Mouse (Mus musculus) CH12.LX (cell line): ENCODE data around the gene Trappc10. TPM values are rescaled to one million over a fixed set of nuclear protein-coding genes. Genes with fewer than 3 reads are reported as not detected.

Experiments
- DNase-seq: peaks from one replicate; pipeline ENCODE4 v3.0.0-alpha.2; 2013; ENCODE audit errors: extremely low read depth
- H3K27ac ChIP-seq: 2 replicates; pipeline ENCODE4 v1.5.1; 2012; ENCODE audit warnings: low read depth, mild to moderate bottlenecking, control low read depth, moderate library complexity; ENCODE audit not compliant: insufficient read depth
- H3K27me3 ChIP-seq: replicated peaks from 2 replicates; pipeline ENCODE3; 2012; ENCODE audit warnings: inconsistent platforms
- H3K36me3 ChIP-seq, 2 experiments: replicated peaks in 1 of 2; 2 replicates each; pipeline versions ENCODE3 to v1.6.1; 2012; ENCODE audit warnings: inconsistent platforms in 1 of 2, low read length in 1 of 2, mild to moderate bottlenecking in 1 of 2, mixed read lengths in 1 of 2, moderate library complexity in 1 of 2; ENCODE audit not compliant: control insufficient read depth in 1 of 2, insufficient read depth in 1 of 2
- H3K4me1 ChIP-seq, 2 experiments: 2 replicates each; pipeline ENCODE4 v1.6.1; 2012; ENCODE audit warnings: inconsistent platforms in 1 of 2, moderate library complexity in 1 of 2; ENCODE audit not compliant: insufficient read depth in 2 of 2, control insufficient read depth in 1 of 2
- H3K4me2 ChIP-seq: 2 replicates; pipeline ENCODE4 v1.6.1; 2012; ENCODE audit warnings: low read depth, mild to moderate bottlenecking, control low read depth; ENCODE audit not compliant: poor library complexity, insufficient read depth, severe bottlenecking
- H3K4me3 ChIP-seq, 3 experiments: fragments of 150-350 bp in 1 of 3; sonication (generic) in 1 of 3; replicated peaks in 1 of 3; 2 replicates each; pipeline versions ENCODE3 to v1.5.1; 2011 to 2012; ENCODE audit warnings: low read depth in 2 of 3, low read length in 2 of 3, mild to moderate bottlenecking in 2 of 3, moderate library complexity in 2 of 3, control low read depth in 1 of 3, improper control_type of control experiment in 1 of 3, inconsistent platforms in 1 of 3, mixed read lengths in 1 of 3; ENCODE audit not compliant: poor library complexity in 1 of 3
- H3K79me2 ChIP-seq: replicated peaks from 2 replicates; pipeline ENCODE4 v1.6.1; 2012; ENCODE audit warnings: mild to moderate bottlenecking, moderate library complexity; ENCODE audit not compliant: control insufficient read depth, poor library complexity, insufficient read depth, severe bottlenecking; ENCODE audit errors: extremely low read depth
- H3K9ac ChIP-seq: 2 replicates; pipeline ENCODE4 v1.6.1; 2012; ENCODE audit warnings: low read depth, mild to moderate bottlenecking, control low read depth, moderate library complexity; ENCODE audit not compliant: insufficient read depth
- H3K9me3 ChIP-seq: replicated peaks from 2 replicates; pipeline ENCODE3; 2012; ENCODE audit warnings: low read length, inconsistent platforms, mixed read lengths
- BHLHE40 ChIP-seq: IDR thresholded peaks from 2 replicates; pipeline ENCODE4 v1.6.1; 2011; ENCODE audit warnings: mild to moderate bottlenecking, low read depth, low read length, improper control_type of control experiment
- CHD2 ChIP-seq: IDR thresholded peaks from 2 replicates; pipeline ENCODE4 v1.6.1; 2011; ENCODE audit warnings: low read length, improper control_type of control experiment
- CTCF ChIP-seq, 2 experiments: IDR thresholded peaks in 1 of 2; conservative IDR thresholded peaks in 1 of 2; 2 replicates each; pipeline ENCODE4 v1.5.1; 2011 to 2012; ENCODE audit warnings: low read depth in 2 of 2, low read length in 2 of 2, improper control_type of control experiment in 1 of 2, inconsistent platforms in 1 of 2, mild to moderate bottlenecking in 1 of 2, moderate library complexity in 1 of 2
- ELF1 ChIP-seq: IDR thresholded peaks from 2 replicates; pipeline ENCODE4 v1.6.1; 2014; ENCODE audit warnings: low read depth, mild to moderate bottlenecking, inconsistent platforms, low read length, improper control_type of control experiment
- ETS1 ChIP-seq: conservative IDR thresholded peaks from 2 replicates; pipeline ENCODE4 v1.6.1; 2012; ENCODE audit warnings: low read depth, mild to moderate bottlenecking, inconsistent platforms, low read length, improper control_type of control experiment, moderate library complexity
- IRF4 ChIP-seq: IDR thresholded peaks from 2 replicates; pipeline ENCODE4 v1.6.1; 2014; ENCODE audit warnings: low read depth, mild to moderate bottlenecking, inconsistent platforms, low read length, improper control_type of control experiment
- KAT2A ChIP-seq: IDR thresholded peaks from 2 replicates; pipeline ENCODE4 v1.6.1; 2012; ENCODE audit warnings: low read length, improper control_type of control experiment, inconsistent platforms; ENCODE audit not compliant: insufficient replicate concordance
- MAZ ChIP-seq: IDR thresholded peaks from 2 replicates; pipeline ENCODE4 v1.6.1; 2012; ENCODE audit warnings: low read depth, mild to moderate bottlenecking, inconsistent platforms, low read length, improper control_type of control experiment, moderate library complexity
- MEF2A ChIP-seq: IDR thresholded peaks from 2 replicates; pipeline ENCODE4 v1.6.1; 2014; ENCODE audit warnings: low read depth, mild to moderate bottlenecking, inconsistent platforms, low read length, improper control_type of control experiment, borderline replicate concordance
- NRF1 ChIP-seq: IDR thresholded peaks from 2 replicates; pipeline ENCODE4 v1.6.1; 2014; ENCODE audit warnings: low read depth, mild to moderate bottlenecking, inconsistent platforms, low read length, improper control_type of control experiment, moderate library complexity
- POLR2A ChIP-seq: IDR thresholded peaks from 2 replicates; pipeline ENCODE4 v1.6.1; 2011; ENCODE audit warnings: low read depth, mild to moderate bottlenecking, improper control_type of control experiment, low read length
- POLR2AphosphoS2 ChIP-seq: IDR thresholded peaks from 2 replicates; pipeline ENCODE4 v1.6.1; 2011; ENCODE audit warnings: low read depth, low read length, improper control_type of control experiment
- RAD21 ChIP-seq: IDR thresholded peaks from 2 replicates; pipeline ENCODE4 v1.6.1; 2011; ENCODE audit warnings: low read depth, mild to moderate bottlenecking, low read length, improper control_type of control experiment, moderate library complexity
- SMC3 ChIP-seq: IDR thresholded peaks from 2 replicates; pipeline ENCODE4 v1.6.1; 2011; ENCODE audit warnings: low read depth, low read length, improper control_type of control experiment
- TCF12 ChIP-seq: IDR thresholded peaks from 2 replicates; pipeline ENCODE4 v1.6.1; 2014; ENCODE audit warnings: low read depth, mild to moderate bottlenecking, inconsistent platforms, low read length, improper control_type of control experiment
- UBTF ChIP-seq: IDR thresholded peaks from 2 replicates; pipeline ENCODE4 v1.6.1; 2012; ENCODE audit warnings: low read depth, mild to moderate bottlenecking, inconsistent platforms, low read length, improper control_type of control experiment, moderate library complexity
- USF1 ChIP-seq: IDR thresholded peaks from 2 replicates; pipeline ENCODE4 v1.6.1; 2014; ENCODE audit warnings: low read depth, mild to moderate bottlenecking, inconsistent platforms, low read length, improper control_type of control experiment
- USF2 ChIP-seq: conservative IDR thresholded peaks from 2 replicates; pipeline ENCODE4 v1.6.1; 2011; ENCODE audit warnings: low read depth, low read length, improper control_type of control experiment
- ZC3H11A ChIP-seq: IDR thresholded peaks from 2 replicates; pipeline ENCODE4 v1.6.1; 2012; ENCODE audit warnings: low read depth, mild to moderate bottlenecking, inconsistent platforms, low read length, improper control_type of control experiment
- dilution Hi-C: fragments of 300-500 bp; cut with MboI; formaldehyde crosslinking; loops from 2 replicates; pipeline ENCODE4 v1.14.3; 2020; ENCODE audit warnings: low sequenced_read_pairs; ENCODE audit not compliant: extremely low pct_unique_long_range_greater_than_20kb, extremely low pct_ligation_motif_present
- in situ Hi-C: fragments of 300-500 bp; cut with MboI; formaldehyde crosslinking; loops from 3 replicates; pipeline ENCODE4 v1.14.3; 2019; ENCODE audit warnings: low sequenced_read_pairs, low pct_ligation_motif_present, low pct_unique_long_range_greater_than_20kb, mixed read lengths
- polyA plus RNA-seq: library from polyadenylated mRNA; unstranded; fragments of >175 nt; gene quantifications from 2 replicates; pipeline ENCODE4 v1.2.1, GENCODE M21; 2012; ENCODE audit warnings: low read depth; ENCODE audit not compliant: insufficient read length
- total RNA-seq, 2 experiments: library from RNA; depleted of rRNA; stranded (reverse); fragments of 300-350 nt in 1 of 2; fragments of >200 nt in 1 of 2; gene quantifications; 2 replicates each; pipeline ENCODE4 v1.2.3; 2012 to 2014

Gene Trappc10
- total and polyA plus RNA-seq, 3 experiments: 22.1 to 26.7 (median 26.5) TPM

GRCm38 (mm10) chr10:78214371-78214770 is 30.1 kb downstream of the Trappc10 start:
- DNase-seq: no peak
- no peak overlapping the region for H3K4me3 ChIP-seq
- H3K9me3 ChIP-seq: no peaks in the 10 kb centered on the region
- H3K27ac ChIP-seq: no peak overlapping the region
- dilution Hi-C loops: no loop called here
- in situ Hi-C loops: no loop called here
- H3K4me1 ChIP-seq: 0 out of 4 replicates have a peak, but pooled peaks cover 0 to 1% of the 10 kb centered on the region in 2 experiments
- TF ChIP-seq ELF1 (no peak), USF2 (no peak), POLR2AphosphoS2 (no peak), KAT2A (no peak), UBTF (no peak), ZC3H11A (no peak), POLR2A (no peak), RAD21 (no peak), TCF12 (no peak), BHLHE40 (no peak), ETS1 (no peak)
- H3K9ac ChIP-seq: no peak overlapping the region
- H3K36me3 ChIP-seq: peaks cover 77 to 99% of the 10 kb centered on the region in 2 experiments
- H3K79me2 ChIP-seq: no peaks in the 10 kb centered on the region
- H3K27me3 ChIP-seq: no peaks in the 10 kb centered on the region
- no peak overlapping the region for H3K4me2 ChIP-seq

GRCm38 (mm10) chr10:78211311-78211710 is 33.1 kb downstream of the Trappc10 start:
- H3K4me2 ChIP-seq: no peak overlapping the region
- peaks cover 75 to 100% of the 10 kb centered on the region in 2 experiments for H3K36me3 ChIP-seq
- H3K79me2 ChIP-seq: no peaks in the 10 kb centered on the region
- in situ Hi-C loops (no loop called here), dilution Hi-C loops (no loop called here)
- no peaks in the 10 kb centered on the region for H3K27me3 ChIP-seq
- no peak overlapping the region for H3K9ac ChIP-seq
- no peak overlapping the region for H3K4me3 ChIP-seq
- no peaks in the 10 kb centered on the region for H3K9me3 ChIP-seq
- TF ChIP-seq NRF1: no peak
- no peak for TF ChIP-seq MEF2A
- peak; percentile 45 for TF ChIP-seq SMC3
- peak in 1 of 2 experiments; percentile 59; a peak in 2 of 4 replicates for TF ChIP-seq CTCF (conservative IDR thresholded peaks at IDR 0.05 in 1 of 2, IDR thresholded peaks at IDR 0.05 in 1 of 2; ENCODE audit: low read depth in 2 of 2, low read length in 2 of 2)
- no peak for TF ChIP-seq IRF4
- peak; percentile 43 for TF ChIP-seq RAD21
- TF ChIP-seq CHD2: no peak
- TF ChIP-seq MAZ: no peak
- no peak for TF ChIP-seq USF1
- no peak overlapping the region for H3K27ac ChIP-seq
- no peak for DNase-seq
- no peaks in the 10 kb centered on the region for H3K4me1 ChIP-seq
